Mouse (Mus musculus) stomach, embryonic 14.5 days (tissue): ENCODE results near the gene Krt18. TPM values are rescaled to one million over a fixed set of nuclear protein-coding genes. Genes with fewer than 3 reads are reported as not detected.
"Not testable (repeated sequence)": the region's sequence is repeated elsewhere in the genome, so short reads cannot be mapped to it uniquely, and the experiment has no call there.

ENCODE experiments used
- ATAC-seq: fragments of 200-750 bp; cut with Nextera tagmentation; 2 replicates; pipeline ENCODE4 v1.8.0; 2017; ENCODE audit warnings: low read depth, moderate TSS enrichment; ENCODE audit not compliant: insufficient number of reproducible peaks, insufficient read depth, low FRiP score
- H3K27ac ChIP-seq: fragments of 300-500 bp; sonication (generic); 2 replicates; pipeline ENCODE4 v1.5.1; 2014; ENCODE audit warnings: mild to moderate bottlenecking, low read length, moderate library complexity, mixed read lengths
- H3K27me3 ChIP-seq: fragments of 300-500 bp; sonication (generic); 2 replicates; pipeline ENCODE4 v1.6.1; 2014; ENCODE audit warnings: low read length, control low read depth, mixed read lengths; ENCODE audit not compliant: control insufficient read depth, insufficient read depth
- H3K36me3 ChIP-seq: fragments of 300-500 bp; sonication (generic); 2 replicates; pipeline ENCODE4 v1.6.1; 2014; ENCODE audit warnings: mild to moderate bottlenecking, control low read depth, low read length, moderate library complexity, mixed read lengths; ENCODE audit not compliant: control insufficient read depth, insufficient read depth
- H3K4me1 ChIP-seq: fragments of 300-500 bp; sonication (generic); 2 replicates; pipeline ENCODE4 v1.6.1; 2014; ENCODE audit warnings: low read length, control low read depth, mixed read lengths; ENCODE audit not compliant: control insufficient read depth, insufficient read depth
- H3K4me2 ChIP-seq: fragments of 300-500 bp; sonication (generic); replicated peaks from 2 replicates; pipeline ENCODE4 v1.6.1; 2014; ENCODE audit warnings: low read depth, low read length, control low read depth
- H3K4me3 ChIP-seq: fragments of 300-500 bp; sonication (generic); 2 replicates; pipeline ENCODE4 v1.5.1; 2014; ENCODE audit warnings: low read depth, low read length, control low read depth
- H3K9ac ChIP-seq: fragments of 300-500 bp; sonication (generic); replicated peaks from 2 replicates; pipeline ENCODE4 v1.6.1; 2014; ENCODE audit warnings: low read depth, mild to moderate bottlenecking, control low read depth, low read length, moderate library complexity, mixed read lengths
- H3K9me3 ChIP-seq: fragments of 300-500 bp; sonication (generic); 2 replicates; pipeline ENCODE4 v1.6.1; 2016; ENCODE audit warnings: low read depth, low read length, control low read depth; ENCODE audit not compliant: control insufficient read depth
- WGBS: fragments of 180-500 bp; shearing (Covaris S2); extraction: QIAGEN DNeasy Blood & Tissue Kit; methylation state at CpG from one replicate; pipeline ENCODE4 v1.1.7; 2014; 5-methylcytosine and 5-hydroxymethylcytosine counted together
- polyA plus RNA-seq: library from polyadenylated mRNA; unstranded; fragments of >200 nt; fragmentation: Nextera tagmentation; extraction: Ambion mirVana; gene quantifications from 2 replicates; pipeline ENCODE4 v1.2.1, GENCODE M21; 2014

The Krt18 gene
- polyA plus RNA-seq, 1 experiment from 2014 or later, result 407 TPM

- H3K9ac ChIP-seq, result no peak overlapping the region
- no peaks in the 10 kb centered on the region for H3K27me3 ChIP-seq
- H3K36me3 ChIP-seq, result no peaks in the 10 kb centered on the region
- WGBS, result 64% methylated on average over 6 of the region's 6 CpGs
- no peaks in the 10 kb centered on the region for H3K4me1 ChIP-seq
- no peak overlapping the region for H3K4me2 ChIP-seq
- H3K4me3 ChIP-seq, result no peak overlapping the region
- no peaks in the 10 kb centered on the region for H3K9me3 ChIP-seq
- ATAC-seq, result peak; percentile 71
- no peak overlapping the region; the same call in 1 of the 2 replicates for H3K27ac ChIP-seq
Measured at GRCm38 (mm10) chr15:101994365-101994764, 33.6 kb upstream of the Krt18 start.

- H3K4me1 ChIP-seq, result no peaks in the 10 kb centered on the region
- no peaks in the 10 kb centered on the region for H3K27me3 ChIP-seq
- ATAC-seq, result peak; percentile 46; the same call in 1 of the 2 replicates
- no peak overlapping the region for H3K4me3 ChIP-seq
- no peaks in the 10 kb centered on the region for H3K36me3 ChIP-seq
- no peak overlapping the region for H3K4me2 ChIP-seq
- H3K9ac ChIP-seq, result no peak overlapping the region
- no peaks in the 10 kb centered on the region for H3K9me3 ChIP-seq
- WGBS, result 76% methylated on average over 4 of the region's 4 CpGs
- H3K27ac ChIP-seq, result peak overlapping the region; percentile 58
Measured at GRCm38 (mm10) chr15:101995484-101996236, 32.3 kb upstream of the Krt18 start.

- H3K27ac ChIP-seq, result peak overlapping the region; percentile 10; the same call in 1 of the 2 replicates
- 78% methylated on average over 11 of the region's 11 CpGs for WGBS
- not testable (repeated sequence) for H3K4me3 ChIP-seq, H3K9me3 ChIP-seq, H3K4me1 ChIP-seq, H3K4me2 ChIP-seq, H3K27me3 ChIP-seq, H3K36me3 ChIP-seq, ATAC-seq, H3K9ac ChIP-seq
Measured at GRCm38 (mm10) chr15:101996450-101997078, 31.4 kb upstream of the Krt18 start.

GRCm38 (mm10) chr15:101999156-101999555 is 28.8 kb upstream of the Krt18 start:
- Histone ChIP-seq H3K36me3 (no peaks in the 10 kb centered on the region), H3K9ac (no peak overlapping the region), H3K4me2 (no peak overlapping the region), H3K9me3 (no peaks in the 10 kb centered on the region), H3K27ac (no peak overlapping the region), H3K4me1 (no peaks in the 10 kb centered on the region), H3K4me3 (no peak overlapping the region), H3K27me3 (no peaks in the 10 kb centered on the region)
- 90% methylated on average over 11 of the region's 11 CpGs for WGBS
- ATAC-seq, result no peak

- Histone ChIP-seq H3K4me1 (no peaks in the 10 kb centered on the region; the same call in 1 of the 2 replicates), H3K36me3 (no peaks in the 10 kb centered on the region), H3K27me3 (no peaks in the 10 kb centered on the region), H3K9me3 (no peaks in the 10 kb centered on the region), H3K4me3 (no peak overlapping the region), H3K9ac (no peak overlapping the region), H3K4me2 (no peak overlapping the region), H3K27ac (no peak overlapping the region)
- 85% methylated on average over 11 of the region's 11 CpGs for WGBS
- ATAC-seq, result no peak
Measured at GRCm38 (mm10) chr15:101999676-102000335, 28.2 kb upstream of the Krt18 start.

- Histone ChIP-seq H3K9ac (peak overlapping the region; percentile 48), H3K4me1 (peaks cover 19% of the 10 kb centered on the region), H3K27ac (peak overlapping the region; percentile 78), H3K4me2 (peak overlapping the region; percentile 37), H3K9me3 (no peaks in the 10 kb centered on the region), H3K4me3 (peak overlapping the region; percentile 36), H3K36me3 (no peaks in the 10 kb centered on the region), H3K27me3 (no peaks in the 10 kb centered on the region)
- ATAC-seq, result peak; percentile 66
- 8% methylated on average over 34 of the region's 34 CpGs for WGBS
Measured at GRCm38 (mm10) chr15:102002646-102003488, 25.1 kb upstream of the Krt18 start.

- H3K4me1 ChIP-seq, result peaks cover 23% of the 10 kb centered on the region
- no peaks in the 10 kb centered on the region for H3K36me3 ChIP-seq
- 19% methylated on average over 12 of the region's 12 CpGs for WGBS
- peak overlapping the region; percentile 37 for H3K4me2 ChIP-seq
- H3K27me3 ChIP-seq, result no peaks in the 10 kb centered on the region
- no peak for ATAC-seq
- peak overlapping the region; percentile 48; the same call in 1 of the 2 replicates for H3K9ac ChIP-seq
- peak overlapping the region; percentile 78 for H3K27ac ChIP-seq
- H3K4me3 ChIP-seq, result peak overlapping the region; percentile 36
- no peaks in the 10 kb centered on the region for H3K9me3 ChIP-seq
Measured at GRCm38 (mm10) chr15:102003516-102003915, 24.5 kb upstream of the Krt18 start.

GRCm38 (mm10) chr15:102004189-102004588 is 23.8 kb upstream of the Krt18 start, which contains the start of gene Krt8:
Krt8 (minus strand) TSS chr15:102004482.
- Histone ChIP-seq H3K4me3 (peak within 1 kb of the TSS; percentile 36), H3K27me3 (no peaks in the 10 kb centered on the region), H3K27ac (peak within 1 kb of the TSS; percentile 88), H3K4me1 (peaks cover 23% of the 10 kb centered on the region), H3K9me3 (no peaks in the 10 kb centered on the region), H3K36me3 (no peaks in the 10 kb centered on the region), H3K4me2 (peak within 1 kb of the TSS; percentile 37), H3K9ac (peak within 1 kb of the TSS; percentile 48)
- 22% methylated on average over 10 of the region's 11 CpGs for WGBS
- ATAC-seq, result peak; percentile 69
